Mouse (Mus musculus) midbrain, postnatal 0 days (tissue): ENCODE measurements around the gene Tmub2. TPM values are rescaled to one million over a fixed set of nuclear protein-coding genes. Genes with fewer than 3 reads are reported as not detected.

Experiments
- ATAC-seq: fragments of 200-750 bp; cut with Nextera tagmentation; 2 replicates; pipeline ENCODE4 v1.8.0; 2017; ENCODE audit warnings: moderate number of reproducible peaks, mild to moderate bottlenecking, moderate TSS enrichment, moderate library complexity; ENCODE audit not compliant: low FRiP score
- DNase-seq: peaks from one replicate; pipeline ENCODE4 v3.0.0-alpha.2; 2015; ENCODE audit warnings: low spot score
- H3K27ac ChIP-seq: fragments of 300-500 bp; sonication (generic); 2 replicates; pipeline ENCODE4 v1.5.1; 2014; ENCODE audit warnings: low read depth, mild to moderate bottlenecking, low read length, mixed read lengths
- H3K27me3 ChIP-seq: fragments of 300-500 bp; sonication (generic); 2 replicates; pipeline ENCODE4 v1.6.1; 2014; ENCODE audit warnings: low read length, control low read depth, mixed read lengths; ENCODE audit not compliant: insufficient read depth
- H3K36me3 ChIP-seq: fragments of 300-500 bp; sonication (generic); 2 replicates; pipeline ENCODE4 v1.6.1; 2014; ENCODE audit warnings: low read length, control low read depth, mixed read lengths; ENCODE audit not compliant: insufficient read depth
- H3K4me1 ChIP-seq: fragments of 300-500 bp; sonication (generic); 2 replicates; pipeline ENCODE4 v1.6.1; 2014; ENCODE audit warnings: mild to moderate bottlenecking, control low read depth, antibody characterized with exemption, low read length, mixed read lengths; ENCODE audit not compliant: insufficient read depth
- H3K4me2 ChIP-seq: fragments of 300-500 bp; sonication (generic); 2 replicates; pipeline ENCODE4 v1.6.1; 2014; ENCODE audit warnings: low read depth, mild to moderate bottlenecking, low read length, mixed read lengths; ENCODE audit not compliant: poor library complexity, severe bottlenecking
- H3K4me3 ChIP-seq: fragments of 300-500 bp; sonication (generic); 2 replicates; pipeline ENCODE4 v1.5.1; 2014; ENCODE audit warnings: low read depth, mild to moderate bottlenecking, low read length, moderate library complexity
- H3K9ac ChIP-seq: fragments of 300-500 bp; sonication (generic); replicated peaks from 2 replicates; pipeline ENCODE4 v1.6.1; 2014; ENCODE audit warnings: mild to moderate bottlenecking, low read length, moderate library complexity, mixed read lengths; ENCODE audit not compliant: poor library complexity, severe bottlenecking
- H3K9me3 ChIP-seq: fragments of 300-500 bp; sonication (generic); 2 replicates; pipeline ENCODE4 v1.6.1; 2016; ENCODE audit warnings: low read length, control low read depth
- CTCF ChIP-seq: IDR thresholded peaks from 2 replicates; pipeline ENCODE4 v1.5.1; 2016; ENCODE audit warnings: antibody characterized with exemption, mild to moderate bottlenecking
- WGBS: fragments of 180-500 bp; shearing (Covaris S2); extraction: QIAGEN DNeasy Blood & Tissue Kit; methylation state at CpG from one replicate; pipeline ENCODE4 v1.1.7; 2014; 5-methylcytosine and 5-hydroxymethylcytosine counted together
- polyA plus RNA-seq: library from polyadenylated mRNA; unstranded; fragments of >200 nt; fragmentation: Nextera tagmentation; extraction: Ambion mirVana; gene quantifications from 2 replicates; pipeline ENCODE4 v1.2.1, GENCODE M21; 2015
- total RNA-seq: library from RNA; depleted of rRNA; stranded (reverse); fragments of >200 nt; gene quantifications from 2 replicates; pipeline ENCODE4 v1.2.3, GENCODE M21; 2014

The Tmub2 gene
- total and polyA plus RNA-seq, 2 experiments from 2014 or later: 65.4 to 90.8 TPM

DNA sequence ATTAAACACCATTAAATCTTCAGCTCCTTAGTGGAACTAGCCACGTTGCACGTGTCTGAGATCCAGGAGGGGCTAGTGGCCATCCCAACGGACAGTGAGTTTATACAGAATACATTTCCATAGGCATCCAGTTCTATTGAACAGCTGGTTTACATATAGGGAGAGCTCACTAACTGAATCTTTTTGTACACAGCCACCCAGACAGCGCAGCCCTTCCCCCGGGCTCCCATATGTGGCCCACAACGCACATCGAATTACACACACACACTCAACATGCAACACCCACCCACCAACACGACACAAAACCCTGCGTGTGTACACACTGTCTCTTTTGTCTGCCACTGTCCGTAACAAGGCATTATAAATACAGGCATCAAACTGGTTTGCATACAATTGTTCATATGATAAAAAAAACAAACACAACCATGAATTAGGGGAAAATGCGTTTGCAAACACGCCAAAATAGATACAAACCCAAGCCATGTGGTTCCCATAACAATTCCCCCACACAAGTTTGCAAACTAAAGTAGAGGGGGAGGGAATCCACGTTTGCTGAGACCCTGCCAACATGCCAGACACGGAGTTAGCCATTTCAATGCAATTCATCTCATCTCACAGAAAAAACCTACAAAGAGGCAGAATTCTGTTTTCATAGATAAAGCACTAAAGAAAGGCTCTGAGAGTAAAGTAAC is 39.0 kb upstream of the Tmub2 start:
- H3K36me3 ChIP-seq: no peaks in the 10 kb centered on the region
- H3K9me3 ChIP-seq: no peaks in the 10 kb centered on the region
- ATAC-seq (0 out of 2 replicates have a peak, but pooled peaks have one; percentile 10), DNase-seq (no peak)
- WGBS: 39% methylated on average over 14 of the region's 14 CpGs
- peak overlapping the region; percentile 59 for H3K27ac ChIP-seq
- peak overlapping the region; percentile 63 for H3K9ac ChIP-seq
- H3K4me2 ChIP-seq: peak overlapping the region; percentile 64
- no peaks in the 10 kb centered on the region for H3K27me3 ChIP-seq
- H3K4me3 ChIP-seq: peak overlapping the region; percentile 37
- TF ChIP-seq CTCF: no peak
- H3K4me1 ChIP-seq: peaks cover 5% of the 10 kb centered on the region; the same call in 1 of the 2 replicates

DNA sequence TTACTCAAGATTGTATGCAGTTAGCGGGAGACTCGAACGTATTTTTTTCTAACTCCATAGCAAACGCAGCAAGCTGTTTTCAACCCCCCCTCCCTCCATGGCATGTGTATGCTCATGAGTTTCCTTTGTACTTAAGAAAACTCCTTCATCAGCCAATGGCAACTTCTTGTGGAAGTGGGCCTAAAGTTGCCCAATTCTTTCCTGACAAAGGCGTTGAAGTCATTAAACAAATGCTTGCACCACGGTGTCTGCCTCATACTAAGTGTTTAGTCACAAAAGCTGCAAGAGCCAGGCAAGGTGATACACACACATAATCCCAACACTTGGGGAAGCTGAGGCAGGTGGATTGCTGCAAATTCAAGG is 38.5 kb upstream of the Tmub2 start:
- no peak overlapping the region for H3K27ac ChIP-seq
- 76% methylated on average over 6 of the region's 6 CpGs for WGBS

DNA sequence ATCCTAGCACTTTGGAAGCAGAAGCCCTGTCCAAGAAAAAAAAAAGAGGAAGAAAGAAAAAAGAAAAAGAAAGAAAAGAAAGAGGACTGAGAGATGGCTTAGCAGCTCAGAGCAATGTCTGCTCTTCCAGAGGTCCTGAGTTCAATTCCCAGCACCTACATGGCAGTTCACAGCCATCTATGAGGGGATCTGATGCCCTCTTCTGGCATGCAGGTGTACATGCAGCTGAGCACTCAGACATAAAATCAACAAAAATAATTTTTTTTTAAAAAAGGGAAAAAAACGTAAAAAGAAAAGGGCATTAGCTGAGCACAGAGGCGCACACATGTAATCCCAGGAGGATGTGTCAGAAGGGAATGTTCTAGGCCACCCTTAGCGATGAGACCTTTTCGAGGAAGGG is 37.9 kb upstream of the Tmub2 start:
- DNase-seq: no peak
- no peak overlapping the region for H3K9ac ChIP-seq
- H3K4me2 ChIP-seq: no peak overlapping the region
- H3K27ac ChIP-seq: no peak overlapping the region
- 92% methylated on average over 4 of the region's 4 CpGs for whole genome bisulfite sequencing
- peak; percentile 41 for TF ChIP-seq CTCF
- no peaks in the 10 kb centered on the region for H3K36me3 ChIP-seq
- H3K9me3 ChIP-seq: no peaks in the 10 kb centered on the region
- ATAC-seq: no peak
- H3K4me3 ChIP-seq: no peak overlapping the region
- H3K27me3 ChIP-seq: no peaks in the 10 kb centered on the region
- peaks cover 5% of the 10 kb centered on the region; the same call in 1 of the 2 replicates for H3K4me1 ChIP-seq

More for the DNA sequence above, 38.5 kb upstream of the Tmub2 start:
- no peak for ATAC-seq
- Histone ChIP-seq H3K4me1 (peaks cover 5% of the 10 kb centered on the region; the same call in 1 of the 2 replicates), H3K4me3 (no peak overlapping the region), H3K9ac (no peak overlapping the region), H3K36me3 (no peaks in the 10 kb centered on the region), H3K27me3 (no peaks in the 10 kb centered on the region), H3K4me2 (no peak overlapping the region), H3K9me3 (no peaks in the 10 kb centered on the region)
- TF ChIP-seq CTCF: no peak
- DNase-seq: no peak

DNA sequence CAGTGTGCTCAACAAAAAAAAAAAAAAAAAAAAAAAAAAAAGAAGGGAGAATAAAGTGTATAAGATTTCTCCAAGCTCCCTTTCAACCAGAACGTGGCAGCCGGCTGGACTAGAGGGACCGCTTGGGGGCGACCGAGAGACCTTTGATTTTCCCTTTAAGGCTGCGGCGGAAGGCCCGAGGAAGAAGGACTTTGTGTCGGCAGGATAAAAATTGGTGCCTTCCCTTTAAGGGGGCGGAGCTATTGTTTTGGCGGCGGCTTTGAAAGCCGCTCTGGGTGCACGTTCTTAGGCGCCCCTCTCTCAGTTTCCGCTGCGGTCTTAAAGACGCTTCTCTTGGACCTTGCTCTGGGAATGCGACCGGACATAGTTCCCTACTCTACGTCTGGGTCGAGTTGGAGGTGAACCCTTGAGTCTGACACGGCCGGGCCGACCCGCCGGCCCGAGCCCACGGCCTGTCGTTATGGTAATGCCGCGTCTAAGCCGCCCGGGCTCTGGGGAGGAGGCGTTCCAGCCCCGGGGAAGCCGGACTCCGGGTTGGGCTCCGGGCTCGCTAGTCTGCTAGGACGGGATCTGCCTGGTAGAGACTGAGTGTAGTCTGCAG is 36.0 kb upstream of the Tmub2 start, which contains the start of gene BC030867:
Gene BC030867, plus strand, starts transcription at position 253 of the 601 bp plus-strand sequence.
- under 1% methylated on average over 41 of the region's 41 CpGs for WGBS
- ATAC-seq (no peak), DNase-seq (peak; percentile 95)
- no peaks in the 10 kb centered on the region for H3K36me3 ChIP-seq
- no peaks in the 10 kb centered on the region for H3K9me3 ChIP-seq
- no peak within 1 kb of the TSS for H3K27ac ChIP-seq
- H3K4me2 ChIP-seq: peak within 1 kb of the TSS; percentile 97
- H3K9ac ChIP-seq: no peak within 1 kb of the TSS
- H3K27me3 ChIP-seq: no peaks in the 10 kb centered on the region
- peak; percentile 85 for TF ChIP-seq CTCF
- H3K4me1 ChIP-seq: peaks cover 5% of the 10 kb centered on the region; the same call in 1 of the 2 replicates
- H3K4me3 ChIP-seq: peak within 1 kb of the TSS; percentile 34

DNA sequence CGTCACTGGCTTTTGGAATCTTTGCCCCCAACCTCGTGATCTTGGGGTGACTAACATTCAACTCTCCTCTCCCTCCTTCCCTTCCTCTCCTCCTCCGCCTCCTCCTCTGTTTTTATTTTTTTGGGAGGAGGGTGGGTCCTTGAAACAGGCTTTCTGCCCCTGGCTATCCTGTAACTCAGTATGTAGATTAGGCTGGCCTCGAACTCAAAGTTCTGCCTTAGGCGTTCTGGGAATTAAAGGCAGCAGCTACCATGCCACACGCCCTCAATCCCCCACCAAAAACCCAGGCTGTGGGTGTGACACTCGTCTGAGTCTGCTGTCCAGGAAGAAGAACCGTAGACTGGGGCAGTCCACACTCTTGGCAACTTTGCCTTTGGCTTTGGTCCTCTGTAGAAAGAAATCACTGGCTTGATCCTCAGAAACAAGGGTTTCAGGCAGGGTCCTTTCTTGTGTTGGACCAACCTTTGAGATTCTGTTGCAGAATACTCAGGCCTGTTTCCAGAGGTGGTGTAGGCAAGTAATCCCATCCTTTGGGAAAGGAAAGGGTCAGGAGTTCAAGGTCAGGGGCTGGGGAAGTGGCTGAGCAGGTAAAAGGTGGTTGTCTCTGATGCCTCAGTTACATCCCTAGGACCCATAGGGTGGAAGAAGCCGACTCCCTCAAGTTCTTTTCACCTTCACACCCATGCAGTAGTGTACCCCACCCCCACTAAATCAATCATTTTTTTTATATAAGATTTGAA is 35.2 kb upstream of the Tmub2 start:
- 12% methylated on average over 9 of the region's 9 CpGs for WGBS
- peak overlapping the region; percentile 34; the same call in 1 of the 2 replicates for H3K4me3 ChIP-seq
- H3K9ac ChIP-seq: no peak overlapping the region

More for the DNA sequence above, 35.2 kb upstream of the Tmub2 start:
- DNase-seq: no peak
- no peak for TF ChIP-seq CTCF
- Histone ChIP-seq H3K27me3 (no peaks in the 10 kb centered on the region), H3K27ac (no peak overlapping the region), H3K36me3 (no peaks in the 10 kb centered on the region), H3K4me1 (peaks cover 3% of the 10 kb centered on the region; the same call in 1 of the 2 replicates), H3K9me3 (no peaks in the 10 kb centered on the region), H3K4me2 (peak overlapping the region; percentile 97)
- ATAC-seq: no peak
